Mouse (Mus musculus) adrenal gland (tissue): ENCODE data around the gene Mctp1.
"Not testable (repeated sequence)": the region's sequence is repeated elsewhere in the genome, so short reads cannot be mapped to it uniquely, and the experiment has no call there.

Experiments
- intact Hi-C: fragments of 180-260 bp; cut with DNase I; formaldehyde crosslinking; loops from one replicate; pipeline ENCODE4 v1.15.1; 2025

Gene Mctp1

DNA sequence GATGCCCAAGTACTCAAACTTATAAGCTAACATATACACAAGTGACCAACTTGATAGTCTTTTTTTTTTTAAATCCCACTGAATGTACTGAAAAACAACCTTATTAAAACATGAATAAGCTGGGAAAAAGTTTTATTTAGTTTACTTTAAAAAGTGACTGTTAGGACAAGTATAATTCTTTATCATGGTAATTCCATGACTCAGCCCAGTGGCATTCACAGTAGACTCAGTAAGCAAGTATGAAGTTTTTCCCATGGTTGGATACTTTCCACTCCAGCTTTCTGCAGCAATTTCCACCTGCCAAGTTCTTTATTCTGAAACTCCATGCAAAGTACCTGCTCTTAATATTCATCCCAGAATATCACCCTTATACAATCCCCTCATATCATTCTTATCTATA is 97.3 kb downstream of the Mctp1 start:
- intact Hi-C loops: no loop called here

DNA sequence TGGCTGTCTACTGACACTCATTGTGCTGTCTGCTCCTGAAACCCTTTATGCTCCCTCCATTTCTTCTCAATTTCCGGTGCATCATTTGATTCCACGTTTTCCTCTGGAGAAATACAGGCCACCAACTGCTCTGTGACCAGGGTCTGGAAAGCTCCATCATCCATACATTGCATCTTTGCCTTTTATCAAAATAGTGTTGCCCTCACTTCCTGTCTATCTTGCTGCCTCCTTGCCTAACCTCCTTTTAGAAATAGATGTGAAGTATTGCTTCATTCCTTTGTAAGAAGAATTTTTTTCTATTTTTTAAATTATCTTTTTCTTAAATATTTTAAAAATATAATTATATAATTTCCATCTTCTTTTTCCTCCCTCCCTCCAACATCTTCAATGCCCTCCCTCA is 98.7 kb downstream of the Mctp1 start:
- intact Hi-C loops: no loop called here

DNA sequence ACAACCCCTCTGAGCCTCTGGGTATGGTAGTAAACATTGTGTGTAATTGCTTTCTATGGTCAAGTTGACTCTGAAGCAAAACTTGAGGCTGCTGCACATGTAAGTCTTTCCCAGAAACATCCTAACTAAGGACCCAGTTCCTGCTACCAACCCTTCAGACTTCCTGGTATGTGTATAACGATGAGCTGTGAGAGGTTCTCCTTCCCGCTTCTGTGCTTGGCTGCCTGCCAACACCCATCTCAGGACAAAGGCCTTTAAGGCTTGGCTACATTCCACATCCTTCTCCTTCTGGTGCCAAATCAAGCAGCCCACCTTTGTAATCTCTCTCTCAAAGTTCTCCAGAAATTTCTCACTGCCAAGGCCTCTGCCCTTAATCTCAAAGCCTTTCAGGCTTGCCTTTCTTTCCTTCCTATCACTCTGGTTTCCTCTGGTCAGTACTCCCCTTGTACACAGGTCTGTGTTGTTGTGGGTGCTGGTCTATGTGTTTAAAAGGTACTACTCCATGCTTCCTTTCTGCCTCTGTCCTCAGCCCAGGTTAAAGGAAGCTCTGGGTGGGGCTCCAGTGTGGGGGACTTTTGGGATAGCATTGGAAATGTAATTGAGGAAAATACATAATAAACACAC is 99.9 kb downstream of the Mctp1 start:
- intact Hi-C loops: no loop called here

DNA sequence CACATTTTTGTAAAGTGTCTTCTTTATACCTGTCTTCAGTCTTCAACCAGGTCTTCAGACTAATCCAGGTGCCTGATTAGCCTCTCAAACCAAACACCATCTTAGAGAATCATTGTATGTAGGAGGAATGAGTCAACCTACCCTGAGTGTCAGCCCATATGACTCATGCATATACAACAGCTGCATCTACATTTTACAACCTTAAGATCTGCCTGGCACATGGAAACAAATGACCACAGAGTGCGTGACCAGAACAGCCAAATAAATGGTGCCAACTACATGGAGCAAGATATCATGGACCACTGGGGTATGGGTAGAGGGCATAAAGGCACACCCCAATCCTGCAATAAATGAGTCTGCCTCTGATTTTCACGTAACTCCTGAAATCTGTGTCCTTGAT is 131.6 kb downstream of the Mctp1 start:
- intact Hi-C loops: no loop called here

DNA sequence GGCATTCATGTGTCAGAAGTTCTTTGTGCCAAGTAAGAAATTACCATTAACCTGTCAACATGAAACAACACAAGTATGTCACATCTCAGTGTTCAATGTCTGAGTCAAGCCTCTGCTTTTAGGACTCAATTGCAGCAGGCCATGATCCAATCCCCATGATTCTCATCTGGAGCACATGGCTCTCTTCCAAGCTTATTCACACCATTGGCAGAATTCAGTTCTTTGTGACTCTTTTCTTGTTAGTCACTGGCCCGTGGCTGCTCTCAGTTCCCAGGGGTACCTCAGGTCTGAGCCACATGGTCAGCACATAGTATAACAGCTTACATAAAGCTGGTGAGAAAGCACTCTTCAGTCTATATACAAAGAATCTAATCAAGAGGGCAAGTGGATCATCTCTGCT is 138.8 kb downstream of the Mctp1 start:
- intact Hi-C loops: no loop called here

DNA sequence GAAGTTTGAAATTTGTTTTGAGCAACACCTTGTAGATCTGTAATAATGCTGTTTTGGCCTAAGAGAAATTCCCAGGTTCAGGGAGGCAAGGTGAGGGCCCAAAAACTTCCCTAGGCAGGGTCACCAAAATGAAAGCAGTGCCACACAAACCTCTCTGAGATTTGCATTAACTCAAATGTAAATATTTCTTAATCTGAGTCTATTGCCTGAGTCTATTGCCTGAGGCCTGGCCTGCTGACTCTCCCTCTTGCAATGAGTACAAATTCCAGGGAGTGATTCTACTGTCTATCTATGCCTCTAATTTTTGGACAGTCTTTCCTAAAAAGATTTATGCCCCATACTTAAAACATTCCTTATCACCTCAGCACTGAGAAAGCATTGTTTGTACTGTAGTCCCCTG is 143.0 kb downstream of the Mctp1 start:
- intact Hi-C loops: no loop called here

DNA sequence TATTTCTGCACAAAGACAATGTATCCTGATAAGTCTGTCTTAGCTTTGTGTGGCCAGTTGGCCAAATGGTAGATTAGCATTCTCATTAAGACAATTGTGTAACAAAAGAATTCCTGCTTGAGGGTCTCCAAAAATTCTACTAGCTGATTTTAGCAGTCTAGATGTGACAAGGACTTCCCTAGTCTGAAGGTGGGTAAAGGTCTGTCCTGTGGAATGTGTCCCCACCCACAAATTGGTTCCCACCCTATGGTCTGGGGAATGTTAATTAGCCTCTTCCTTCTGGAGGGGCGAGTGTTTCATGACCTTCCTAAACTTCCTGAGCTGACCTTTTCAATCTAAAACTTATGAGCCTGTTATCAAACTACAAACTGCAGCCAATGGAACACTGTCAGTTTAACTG is 143.4 kb downstream of the Mctp1 start:
- intact Hi-C loops: no loop called here

DNA sequence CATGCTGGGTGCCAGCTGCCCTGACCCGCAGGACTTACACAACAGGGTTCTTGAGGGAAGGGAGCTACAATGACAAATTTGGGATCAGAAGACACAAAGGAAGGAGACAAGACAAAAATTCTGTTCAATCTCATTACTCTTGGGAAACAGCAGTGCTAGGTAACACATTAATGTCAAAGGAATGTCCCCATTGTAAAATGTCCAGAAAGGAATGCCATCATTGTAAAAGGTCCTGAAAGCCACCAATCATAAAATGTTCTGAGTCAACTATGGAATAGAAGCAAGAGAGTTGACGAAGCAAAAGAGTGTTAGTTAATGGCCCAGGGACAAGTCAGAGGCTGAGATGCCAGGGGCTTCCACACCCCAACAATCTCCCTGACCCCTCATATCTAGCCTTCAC is 145.6 kb downstream of the Mctp1 start:
- intact Hi-C loops: no loop called here

DNA sequence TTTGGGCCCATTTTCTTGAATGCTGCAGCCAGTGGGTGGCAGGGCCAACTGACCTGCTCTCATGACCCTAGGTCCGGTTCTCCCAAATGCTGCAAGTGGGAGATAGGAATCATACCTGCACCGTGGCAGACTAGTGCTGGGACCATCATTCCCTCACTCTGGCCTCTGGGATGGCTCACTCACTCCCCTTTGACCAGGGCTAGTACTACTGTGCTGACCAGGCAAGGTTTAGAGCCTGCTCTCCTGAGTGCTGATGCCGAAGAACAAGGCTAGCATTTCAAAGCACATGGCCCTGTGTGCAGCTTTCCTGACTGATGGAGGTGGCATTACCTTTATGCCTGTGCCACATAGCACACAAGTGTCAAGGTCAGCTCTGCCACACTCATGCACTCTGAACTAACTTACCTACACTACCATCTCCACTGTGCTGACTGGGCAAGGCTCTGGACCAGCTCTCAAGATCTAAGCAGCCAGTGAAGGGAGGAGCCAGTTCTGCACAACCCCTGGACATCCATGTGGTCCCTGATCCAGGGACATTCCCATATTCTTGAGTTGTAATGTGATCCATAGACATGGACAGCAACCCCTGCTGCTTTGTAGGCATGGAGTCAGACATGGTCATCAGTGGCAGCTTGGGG is 146.7 kb downstream of the Mctp1 start:
- intact Hi-C loops: no loop called here

DNA sequence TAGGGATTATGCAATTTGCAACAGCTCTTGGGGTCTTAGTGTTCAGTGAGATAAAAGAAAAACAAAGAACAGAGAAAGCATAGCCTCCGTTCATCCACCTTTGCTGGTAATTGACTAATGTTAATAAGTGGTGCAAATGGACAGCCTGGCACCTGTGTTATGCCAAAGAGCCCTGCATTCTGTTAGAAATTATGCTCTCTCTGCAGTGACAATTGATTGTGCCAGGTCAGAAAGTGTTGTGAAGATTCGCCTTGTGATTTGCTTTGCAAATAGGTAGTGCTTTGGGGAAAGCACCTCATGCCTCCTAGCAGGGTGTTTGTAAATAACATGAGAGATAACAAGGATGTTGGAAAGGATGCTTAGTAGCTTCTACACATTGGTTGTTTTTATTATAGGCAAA is 163.5 kb downstream of the Mctp1 start:
- intact Hi-C loops: no loop called here

DNA sequence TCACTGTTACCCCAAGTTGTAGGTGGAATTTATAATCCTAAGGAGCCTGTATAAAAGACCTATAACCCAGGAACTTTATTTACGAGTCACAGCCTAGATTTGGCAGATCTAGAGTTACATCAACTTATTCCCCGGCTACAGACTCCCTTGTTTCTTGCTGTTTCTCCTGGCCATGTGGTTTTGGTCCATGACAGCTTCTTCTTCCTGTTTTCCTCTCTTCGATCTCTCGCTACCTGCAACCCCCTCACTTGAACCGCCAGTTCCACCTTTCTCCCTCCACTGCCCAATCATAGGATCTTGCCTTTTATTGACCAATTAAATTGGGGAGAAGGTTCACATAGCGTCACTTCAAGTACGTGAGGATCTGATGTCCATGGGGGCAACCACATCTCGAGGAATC is 176.6 kb downstream of the Mctp1 start:
- intact Hi-C loops: no loop called here

DNA sequence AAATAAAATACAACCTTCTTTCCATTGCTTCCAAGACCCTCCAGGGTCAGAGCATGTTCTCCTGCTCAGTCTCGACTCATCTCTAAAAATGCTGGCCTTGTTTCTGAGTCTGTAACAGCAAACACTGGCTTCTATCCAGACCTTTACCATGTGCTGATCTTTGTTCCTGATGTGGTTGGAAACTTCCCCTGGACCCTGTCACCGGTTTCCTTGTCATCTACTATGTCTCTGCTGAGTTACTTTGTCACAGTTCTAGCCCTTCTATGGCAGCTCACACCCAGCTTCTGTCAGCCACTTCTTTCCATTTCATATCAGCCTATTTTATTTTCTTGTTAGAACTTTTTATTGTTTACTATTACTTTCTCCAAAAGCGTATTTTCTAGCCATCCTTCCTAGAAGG is 177.3 kb downstream of the Mctp1 start:
- intact Hi-C loops: no loop called here

DNA sequence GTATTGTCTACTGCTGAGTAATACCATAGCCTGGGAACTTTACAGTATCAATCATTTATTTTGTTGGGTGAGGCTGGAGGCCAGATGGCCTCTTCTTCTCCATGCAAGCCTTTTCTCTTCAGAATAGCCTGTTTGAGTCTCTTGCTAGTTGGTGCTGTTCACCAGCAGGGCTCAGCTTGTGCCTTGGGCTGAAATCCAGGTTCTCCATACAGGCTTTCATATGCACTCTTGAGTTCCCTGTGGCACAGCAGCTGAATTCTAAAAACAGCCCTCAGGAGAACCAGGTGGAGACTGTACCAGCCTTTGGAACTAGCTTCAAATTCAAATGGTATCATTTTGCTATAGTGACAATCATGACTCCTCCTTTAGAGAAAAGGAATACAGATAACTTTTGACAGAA is 179.7 kb downstream of the Mctp1 start:
- intact Hi-C loops: no loop called here

DNA sequence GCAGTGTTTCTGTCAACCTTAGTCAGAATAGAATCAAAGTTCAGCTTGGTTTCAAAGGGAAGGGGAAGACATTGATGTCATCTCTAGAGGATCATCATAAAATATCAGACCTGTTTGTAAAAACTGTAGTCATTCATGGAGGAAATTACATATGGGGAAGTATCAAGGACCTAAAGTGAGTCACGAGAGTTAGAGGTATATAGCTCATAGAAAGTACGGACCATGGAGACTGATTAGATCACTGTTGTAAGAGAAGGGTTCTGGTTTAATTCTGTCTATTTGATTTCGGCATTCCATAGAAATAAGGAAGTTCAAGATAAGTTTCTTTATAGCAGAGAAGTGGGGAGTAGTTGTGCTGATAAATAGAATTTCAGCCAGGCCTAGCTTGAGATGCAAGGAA is 181.7 kb downstream of the Mctp1 start:
- intact Hi-C loops: no loop called here

DNA sequence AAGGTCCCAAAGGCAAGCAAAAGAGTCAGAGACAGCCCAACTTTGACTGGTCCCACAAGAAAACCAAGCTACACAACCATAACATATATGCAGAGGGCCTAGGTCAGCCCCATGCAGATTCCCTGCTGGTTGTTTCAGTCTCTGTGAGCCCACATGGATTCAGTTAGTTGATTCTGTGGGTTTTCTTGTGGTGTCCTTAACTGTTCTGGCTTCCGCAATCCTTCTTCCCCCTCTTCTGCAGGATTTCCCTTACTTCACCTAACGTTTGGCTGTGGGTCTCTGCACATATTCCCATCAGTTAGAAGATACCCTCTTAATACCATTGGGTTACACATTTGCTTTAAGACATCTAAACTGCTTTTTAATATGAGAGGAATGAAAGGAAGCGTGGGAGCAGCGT is 183.1 kb downstream of the Mctp1 start:
- intact Hi-C loops: no loop called here

DNA sequence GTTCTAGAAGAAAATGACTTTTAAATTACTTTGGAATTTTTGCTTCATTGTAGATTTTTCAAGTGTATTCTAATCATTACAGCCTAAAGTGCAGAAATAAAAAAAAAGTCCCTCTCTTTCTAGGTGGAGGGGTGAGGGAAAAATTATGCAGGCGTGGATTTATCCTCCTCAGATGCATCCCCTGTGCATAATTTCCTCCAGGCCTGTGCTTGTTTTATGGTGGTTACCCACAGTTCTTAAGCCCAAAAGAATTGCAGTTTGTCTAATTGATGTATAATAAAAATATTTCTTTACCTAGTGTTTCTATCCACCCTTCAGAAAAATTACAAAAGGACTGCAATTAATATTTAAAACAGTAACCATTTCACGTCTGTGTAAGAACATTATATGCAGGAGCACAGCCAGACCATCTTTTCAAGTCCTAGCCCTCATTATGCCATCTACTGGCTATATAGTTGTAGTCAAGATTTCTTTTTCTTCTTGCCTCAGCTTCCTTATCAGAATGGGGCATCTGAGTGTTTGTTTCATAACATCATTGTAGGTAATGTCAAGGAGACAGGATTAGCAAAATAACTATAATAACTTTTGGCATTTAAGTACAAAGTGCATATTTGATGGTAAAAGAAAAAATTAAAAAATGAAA is 184.4 kb downstream of the Mctp1 start:
- intact Hi-C loops: no loop called here

DNA sequence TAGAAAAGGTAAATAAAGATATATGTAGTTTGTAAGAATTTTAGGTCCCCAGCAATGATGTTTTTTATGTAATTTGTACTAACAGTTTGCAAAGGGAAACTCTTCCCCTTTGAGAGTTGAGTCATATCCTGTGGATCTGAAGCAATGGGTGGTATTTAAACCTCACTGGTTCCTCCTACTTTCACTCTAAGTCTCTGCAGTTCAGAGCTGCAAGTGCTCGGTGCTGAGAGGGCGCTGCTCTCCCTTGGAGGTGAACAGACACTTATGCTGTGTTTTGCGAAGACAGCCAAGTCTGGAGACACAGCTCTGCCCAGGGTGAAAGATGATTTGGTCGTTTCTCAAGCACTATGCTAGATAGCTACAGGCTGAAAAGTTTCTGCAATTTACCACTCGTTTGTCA is 195.1 kb downstream of the Mctp1 start:
- intact Hi-C loops: no loop called here

DNA sequence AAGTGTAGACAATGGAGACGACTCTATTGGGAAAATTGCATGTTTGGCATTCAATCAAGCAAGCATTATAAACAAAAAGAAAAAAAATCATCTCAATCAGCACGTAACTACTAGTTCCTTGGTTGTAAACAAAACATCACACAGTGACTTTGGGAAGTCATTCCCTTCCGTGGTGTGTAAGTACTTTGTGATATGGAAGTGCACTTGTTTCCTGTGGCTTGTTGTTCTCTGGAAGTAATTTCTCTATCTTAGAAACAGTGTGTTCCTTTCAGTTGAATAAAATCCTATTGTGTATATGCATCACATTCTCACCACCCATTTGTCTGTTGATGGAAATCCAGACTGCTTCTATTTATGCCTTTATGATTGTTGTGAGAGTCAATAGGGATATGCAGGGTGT is 201.1 kb downstream of the Mctp1 start:
- intact Hi-C loops: no loop called here

DNA sequence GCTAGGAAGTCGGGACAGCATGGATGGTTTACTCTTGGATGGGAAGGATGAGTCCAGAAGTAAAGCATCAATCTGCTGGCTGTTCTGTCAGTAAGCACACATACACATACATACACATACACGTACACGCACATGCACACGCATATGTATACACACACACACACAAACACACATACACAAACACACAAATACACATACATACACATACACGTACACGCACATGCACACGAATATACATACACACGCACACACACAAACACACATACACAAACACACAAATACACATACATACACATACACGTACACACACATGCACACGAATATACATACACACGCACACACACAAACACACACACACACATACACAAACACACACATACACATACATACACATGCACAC is 206.4 kb downstream of the Mctp1 start:
- intact Hi-C loops: not testable (repeated sequence)

DNA sequence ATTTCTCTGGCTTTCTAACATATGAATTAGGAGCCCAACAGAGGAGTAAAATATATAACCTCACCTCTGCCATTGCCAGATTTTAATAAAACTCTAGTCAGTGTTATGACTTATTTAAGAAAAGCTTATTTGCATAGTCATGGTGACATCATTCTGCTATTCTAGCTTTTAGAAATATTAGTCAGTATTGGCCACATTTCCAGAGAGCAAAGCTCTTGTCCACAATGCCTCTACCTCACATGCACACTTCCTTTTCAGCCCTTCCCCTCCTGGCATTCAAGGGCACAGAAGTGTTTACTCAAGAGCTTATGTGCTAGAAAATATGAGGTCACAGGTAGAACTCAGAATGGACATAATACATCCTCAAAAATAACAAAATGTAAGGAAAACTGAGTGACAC is 206.9 kb downstream of the Mctp1 start:
- intact Hi-C loops: no loop called here

DNA sequence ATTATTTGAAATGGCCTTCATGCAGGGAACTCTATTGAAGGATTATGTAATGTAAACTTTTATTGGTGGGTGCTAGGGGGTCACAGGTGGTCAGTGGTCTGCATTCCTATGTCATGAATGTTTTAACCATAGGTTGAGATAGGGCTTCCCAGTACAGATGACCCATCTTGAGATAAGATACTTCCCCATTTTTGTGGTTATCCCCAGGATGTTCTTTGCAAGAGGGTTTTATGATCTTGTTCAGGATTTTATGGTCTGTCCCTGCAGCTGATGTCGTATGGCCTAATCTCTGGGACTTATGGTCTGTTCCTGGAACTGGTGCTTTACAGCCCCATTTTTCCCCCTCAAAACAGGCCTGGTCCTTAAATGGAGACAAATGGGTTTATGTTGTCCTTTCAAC is 207.4 kb downstream of the Mctp1 start:
- intact Hi-C loops: no loop called here

DNA sequence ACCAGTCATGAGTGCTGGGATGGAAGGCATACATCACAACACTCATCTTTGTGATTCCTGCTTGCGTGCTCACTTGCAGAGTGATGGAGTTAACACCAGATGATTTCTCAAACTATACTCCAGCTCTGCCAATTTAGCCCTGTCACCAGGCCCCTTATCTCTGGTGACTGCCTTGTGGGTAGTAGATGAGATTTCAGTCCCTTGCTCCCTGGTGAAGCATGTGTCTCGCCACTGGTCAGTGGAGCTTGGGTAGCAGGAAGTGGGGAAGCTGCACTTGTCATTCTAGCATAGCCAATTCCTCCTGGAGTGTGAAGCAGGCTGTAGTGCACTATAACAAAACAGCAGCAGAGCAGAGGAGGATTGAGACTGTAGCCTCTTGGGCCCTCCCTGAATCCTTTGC is 208.6 kb downstream of the Mctp1 start:
- intact Hi-C loops: no loop called here

DNA sequence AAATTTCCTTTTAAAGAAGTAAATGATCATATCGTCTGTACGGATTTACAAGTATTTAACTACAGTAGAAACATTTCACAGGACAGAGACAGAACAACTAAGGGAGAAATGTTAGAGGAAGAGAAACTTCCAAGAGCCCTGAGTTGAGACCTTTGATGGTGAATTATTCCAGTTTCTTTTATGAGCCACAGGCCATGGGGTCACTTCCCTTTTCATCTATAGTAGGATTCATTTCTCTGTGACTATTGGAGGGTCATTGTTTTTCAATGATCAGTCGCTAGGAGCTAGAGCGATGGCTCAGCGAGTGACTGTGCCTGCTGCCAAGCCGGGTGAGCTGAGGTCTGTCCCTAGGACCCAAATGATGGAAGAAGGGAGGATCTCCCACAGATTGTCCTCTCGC is 212.7 kb downstream of the Mctp1 start:
- intact Hi-C loops: no loop called here
